Mouse (Mus musculus) lung, postnatal 36 days (tissue): ENCODE data around the gene Sparcl1.
A peak's percentile ranks its signal among the peaks of the same experiment; 100 is the strongest.

Experiments used
- DNase-seq: peaks from one replicate; pipeline ENCODE4 v3.0.0; 2022; ENCODE audit warnings: mixed read lengths

Sparcl1 gene

DNA sequence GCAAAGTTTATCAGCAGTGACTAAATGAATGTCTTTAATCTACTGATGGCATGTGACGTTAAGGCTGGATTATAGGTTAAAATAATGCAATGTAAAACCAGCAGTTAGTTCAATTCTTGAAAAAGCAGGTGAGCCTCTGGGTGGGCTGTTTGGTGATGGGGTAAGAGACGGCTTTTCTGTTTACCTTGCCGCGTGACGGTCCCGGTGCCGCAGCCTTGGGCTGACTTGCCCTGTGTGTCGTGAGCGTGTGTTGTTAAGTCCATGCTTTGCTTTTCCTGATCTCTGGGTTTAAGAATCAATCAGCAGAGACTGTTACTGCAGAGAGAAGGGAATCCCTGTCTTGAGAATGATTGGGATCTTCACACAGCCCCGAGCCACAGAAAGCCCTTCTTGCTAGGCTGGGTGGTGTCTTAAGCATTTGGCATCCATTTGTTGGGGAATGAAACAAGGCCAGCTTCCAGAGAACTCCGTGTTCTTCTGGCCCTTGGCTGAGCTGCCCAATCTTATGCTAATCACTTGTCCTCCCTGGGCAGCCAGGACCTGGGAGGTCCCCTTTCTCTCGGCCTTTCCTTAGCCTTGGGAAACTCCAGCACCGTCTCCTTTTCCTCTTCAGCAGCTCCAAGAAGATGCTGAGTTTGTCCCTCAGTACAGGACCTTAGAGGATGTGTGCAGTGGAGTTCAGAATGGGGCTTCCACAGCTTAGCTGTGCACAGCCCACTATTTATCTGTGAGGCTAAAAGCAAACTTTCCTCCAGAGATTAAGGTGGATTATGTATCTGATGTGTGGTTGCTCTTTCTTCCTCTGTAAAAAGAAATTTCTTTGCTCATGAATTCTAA is 51.4 kb downstream of the Sparcl1 start:
- no peak for DNase-seq

DNA sequence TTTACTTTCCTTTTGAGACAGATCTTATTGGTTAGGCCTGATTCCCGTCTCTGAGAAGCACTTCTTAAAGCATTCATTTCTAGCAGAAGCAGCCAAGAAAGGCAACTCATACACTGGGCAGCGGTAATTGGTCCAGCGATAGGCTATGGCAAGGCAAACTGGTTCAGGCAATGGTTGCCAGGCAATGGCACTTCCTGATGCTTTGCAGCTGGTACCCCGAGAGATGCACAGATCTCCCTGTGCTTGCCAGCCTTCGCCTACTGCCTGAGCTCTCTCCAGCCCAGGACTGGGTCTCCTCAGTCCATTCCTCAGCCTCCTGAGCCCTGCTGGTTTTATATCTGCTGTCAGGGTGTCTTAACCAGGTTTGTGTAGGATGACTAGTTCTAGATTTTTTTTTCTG is 53.1 kb downstream of the Sparcl1 start:
- DNase-seq = no peak

DNA sequence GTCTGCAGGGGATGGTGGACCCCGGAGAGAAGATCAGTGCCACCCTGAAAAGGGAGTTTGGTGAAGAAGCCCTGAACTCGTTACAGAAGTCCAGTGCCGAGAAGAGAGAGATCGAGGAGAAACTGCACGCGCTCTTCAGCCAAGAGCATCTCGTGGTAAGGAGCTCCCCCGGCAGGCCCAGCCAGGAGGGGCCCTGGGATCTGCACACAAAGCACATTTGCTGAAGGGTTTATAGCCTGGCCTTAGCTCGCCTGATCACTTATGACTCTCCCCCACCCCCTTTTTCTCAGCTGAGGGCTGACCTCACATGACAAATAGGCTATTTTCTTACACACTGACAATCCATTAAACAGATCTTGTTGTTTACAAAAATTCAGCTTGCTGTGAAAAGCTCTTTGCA is 53.9 kb downstream of the Sparcl1 start:
- DNase-seq = no peak

DNA sequence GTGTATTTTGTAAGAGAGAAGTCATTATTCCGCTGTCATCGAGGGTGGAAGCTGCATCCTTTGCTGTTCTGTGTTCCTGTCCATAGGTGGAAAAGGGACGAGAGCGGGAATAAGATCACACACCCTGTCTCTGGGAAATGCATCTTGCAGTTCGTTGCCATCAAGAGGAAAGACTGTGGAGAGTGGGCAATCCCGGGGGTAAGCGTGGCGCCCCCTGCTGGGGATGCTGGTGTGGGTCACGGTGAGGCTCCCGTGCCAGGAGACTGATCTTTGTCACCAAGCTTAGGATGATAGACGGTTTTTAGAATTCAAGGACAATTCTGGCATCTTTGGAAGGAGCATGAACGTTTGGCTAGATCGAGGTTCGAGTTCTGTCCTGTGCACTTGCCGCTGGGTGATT is 55.5 kb downstream of the Sparcl1 start:
- peak; percentile 65 for DNase-seq

DNA sequence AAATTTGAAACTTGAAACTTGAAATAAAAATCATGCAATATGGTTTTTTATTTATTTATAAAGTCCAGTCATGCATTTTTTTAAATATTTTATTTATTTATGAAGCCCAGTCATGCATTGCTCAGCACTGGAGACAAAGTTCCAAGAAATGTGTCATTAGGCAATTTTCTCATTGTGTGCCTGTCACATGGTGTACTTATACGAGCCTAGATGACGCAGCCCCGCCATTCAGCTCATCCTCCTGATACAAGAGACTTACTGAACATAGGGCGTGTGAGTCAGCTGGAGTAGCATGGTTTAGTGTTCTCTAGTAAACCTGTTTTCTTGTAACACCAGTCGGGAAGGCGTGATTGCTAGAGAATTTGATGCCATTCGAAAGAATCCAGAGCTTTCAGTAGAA is 57.2 kb downstream of the Sparcl1 start:
- no peak for DNase-seq

DNA sequence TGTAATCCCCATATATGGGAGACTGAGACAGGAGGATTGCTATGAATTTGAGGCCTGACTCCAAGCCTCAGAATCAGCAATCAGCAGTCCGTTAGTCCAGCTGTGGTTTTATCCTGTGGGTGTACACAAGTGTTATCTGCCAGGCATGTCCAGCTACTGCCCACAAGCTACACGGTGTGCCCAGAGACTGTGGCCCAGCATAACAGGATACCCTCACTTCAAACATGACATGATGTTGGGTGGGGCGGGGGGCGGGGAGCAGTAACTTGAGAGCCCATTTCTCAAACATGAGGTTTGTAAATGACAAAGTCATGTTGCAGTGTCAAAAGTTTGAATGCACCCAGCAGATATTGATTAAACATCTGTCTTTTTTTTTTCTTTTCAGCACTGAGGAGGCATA is 57.7 kb downstream of the Sparcl1 start:
- no peak for DNase-seq

DNA sequence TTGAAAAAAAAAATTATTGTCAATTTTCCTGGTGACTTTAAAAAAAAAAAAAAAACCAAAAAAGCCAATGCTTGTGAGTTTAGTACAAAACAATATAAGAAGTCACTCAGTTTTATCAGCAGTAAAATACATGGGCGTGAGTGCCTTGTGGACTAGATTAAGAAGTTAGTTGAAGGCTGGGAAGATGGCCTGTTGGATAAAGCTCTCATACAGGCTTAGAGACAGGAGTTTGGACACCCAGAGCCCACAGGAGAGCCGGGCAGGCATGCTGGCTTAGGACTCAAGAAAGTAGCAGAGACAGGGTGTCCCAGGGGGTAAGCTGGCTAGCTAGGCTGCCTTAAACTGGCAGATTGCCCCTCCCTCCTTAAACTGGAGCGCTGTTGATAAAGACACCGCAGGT is 58.6 kb downstream of the Sparcl1 start:
- no peak for DNase-seq

DNA sequence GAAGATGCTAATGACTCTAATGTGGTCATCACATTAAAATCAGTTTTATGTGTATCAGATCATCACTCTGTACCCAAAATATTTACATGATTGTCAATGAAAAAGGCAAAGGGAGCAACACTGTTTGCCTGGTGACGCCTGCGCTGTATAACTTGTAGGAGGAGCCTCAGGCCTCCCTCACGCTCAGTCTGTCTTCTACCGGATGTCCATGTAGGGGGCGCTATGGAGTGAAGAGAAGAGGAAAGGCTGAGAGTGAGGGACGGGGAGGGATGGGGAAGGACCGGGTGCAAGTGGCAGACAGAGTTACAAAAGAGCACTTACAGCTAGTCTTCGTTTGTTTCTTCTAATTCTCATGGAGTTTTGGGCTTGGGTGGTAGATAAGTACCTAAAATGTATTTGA is 60.6 kb downstream of the Sparcl1 start:
- DNase-seq = peak; percentile 50

DNA sequence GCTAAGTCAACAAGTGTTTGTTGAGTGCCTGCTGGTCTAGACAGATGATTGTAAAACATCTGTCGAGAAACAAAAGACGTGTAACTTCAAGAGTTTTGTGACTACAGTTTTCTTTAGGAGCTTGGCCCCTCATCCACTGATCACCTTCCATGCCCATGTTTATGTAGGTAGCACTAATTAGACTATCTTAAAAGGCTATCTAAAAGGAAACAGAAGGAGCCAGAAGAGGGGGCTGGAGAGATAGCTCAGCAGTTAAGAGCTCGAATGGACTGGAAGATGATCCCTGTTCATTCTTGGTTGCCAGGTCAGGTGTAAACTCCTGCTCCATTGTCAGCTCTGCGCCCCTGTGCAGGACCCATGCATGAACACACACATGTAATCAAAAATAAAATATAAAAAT is 65.4 kb downstream of the Sparcl1 start:
- DNase-seq = peak; percentile 36

DNA sequence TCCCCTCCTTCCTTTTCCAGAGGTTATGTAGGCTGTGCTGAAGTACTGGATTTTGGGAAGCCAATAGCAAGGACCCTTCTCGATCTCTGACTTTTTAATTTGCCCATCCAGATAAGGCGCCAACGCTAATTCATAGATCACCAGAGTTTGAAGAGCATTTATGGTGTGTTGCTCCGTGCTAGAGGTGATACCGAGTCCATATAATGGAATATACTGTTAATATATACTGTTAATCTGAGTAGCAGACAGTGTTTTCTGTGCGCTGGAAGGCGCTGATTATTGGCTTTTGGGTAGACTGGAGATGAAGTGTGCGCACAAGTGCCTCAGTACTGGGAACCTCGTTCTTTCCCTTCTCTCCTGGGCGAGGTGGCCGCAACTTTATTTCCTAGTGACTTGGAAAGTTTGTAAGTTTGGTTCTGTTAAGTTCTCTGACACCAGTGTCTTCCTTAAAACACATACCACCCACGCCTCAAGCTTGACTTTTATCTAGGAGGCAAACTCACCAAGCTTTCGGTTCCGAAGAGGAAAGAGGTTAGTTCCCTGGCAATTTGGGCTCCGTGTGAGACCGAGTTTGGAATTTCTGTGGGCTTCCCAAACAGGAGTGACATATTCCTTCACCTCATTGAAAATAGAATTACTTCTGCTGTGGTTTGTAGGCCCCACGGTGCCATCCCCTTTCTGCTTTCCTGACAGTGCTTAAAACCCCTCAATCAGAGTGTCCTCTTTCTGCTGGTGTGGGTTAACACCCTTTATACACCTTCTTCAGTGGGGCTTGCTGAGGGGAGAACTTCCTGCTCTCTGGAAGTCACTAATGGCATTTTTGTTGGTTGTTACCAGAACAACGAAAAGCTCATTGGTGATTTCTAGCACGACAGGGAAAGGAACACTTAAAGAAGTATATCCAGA is 66.1 kb downstream of the Sparcl1 start:
- peak; percentile 33 for DNase-seq

DNA sequence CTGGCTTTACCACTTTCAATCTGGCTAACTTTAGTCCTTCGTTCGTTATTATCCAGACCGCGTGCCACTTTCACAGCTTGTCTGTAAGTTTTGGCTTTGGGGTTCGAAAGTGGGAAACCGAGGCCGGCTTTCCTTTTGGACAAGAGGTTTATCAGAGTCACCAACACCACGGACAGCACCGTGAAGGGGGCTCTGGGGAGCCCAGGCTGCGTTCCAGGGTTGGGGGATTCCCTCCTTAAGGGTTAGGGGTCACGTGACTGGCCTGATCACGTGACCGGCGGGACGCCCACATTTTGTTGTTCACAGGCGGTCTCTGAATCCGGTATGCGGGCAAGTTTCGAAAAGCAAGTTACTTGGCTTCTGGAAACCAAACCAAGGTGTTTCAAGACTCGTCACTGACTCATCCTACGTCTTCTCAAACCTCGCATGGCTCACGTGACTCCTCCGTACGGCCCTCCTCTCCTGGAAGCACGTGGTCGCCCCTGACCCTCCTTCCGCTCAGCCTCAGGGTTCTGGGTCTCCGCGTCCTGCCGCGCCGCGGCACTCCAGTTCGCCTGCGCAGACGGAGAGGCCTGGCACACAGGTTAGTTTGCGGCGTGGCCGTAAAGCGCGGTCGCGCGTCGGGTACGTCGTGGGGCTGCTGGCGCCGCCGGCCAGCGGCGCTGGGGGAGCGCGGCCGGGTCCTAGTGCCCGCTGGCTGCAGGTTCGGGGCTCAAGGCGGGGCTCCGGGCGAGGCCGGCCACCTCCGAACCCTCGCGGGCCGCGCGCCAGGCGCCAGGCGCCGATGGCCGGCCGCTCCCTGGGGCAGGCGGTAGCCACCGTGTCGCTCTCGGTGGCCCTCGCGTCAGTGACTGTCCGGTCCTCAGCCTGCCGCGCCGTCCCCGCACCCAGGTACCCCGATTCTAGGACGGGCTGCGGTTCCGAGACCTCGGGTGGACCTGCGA is 67.0 kb downstream of the Sparcl1 start, which contains the start of gene Nudt9:
Gene Nudt9, plus strand, starts transcription at position 51 of the 944 bp plus-strand sequence.
- peak; percentile 99 for DNase-seq

DNA sequence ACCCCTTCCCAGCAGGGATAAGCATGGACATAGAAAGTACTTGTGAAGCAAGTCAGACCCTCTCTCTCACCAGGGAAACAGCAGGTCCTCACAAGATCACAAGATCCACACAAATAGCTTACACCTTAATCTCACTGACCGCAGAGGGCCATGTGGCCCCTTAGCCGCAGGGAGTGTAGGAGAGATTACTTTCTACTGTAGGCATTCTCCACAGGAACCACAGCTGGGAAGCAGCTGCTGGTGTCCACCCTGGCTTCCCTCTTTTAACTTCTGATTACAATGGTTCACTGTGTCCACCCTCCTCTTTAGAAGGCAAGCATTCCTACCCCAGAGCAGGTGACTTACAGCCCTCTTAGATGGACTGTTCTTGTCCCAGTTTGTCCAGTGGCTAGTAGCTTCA is 69.8 kb downstream of the Sparcl1 start:
- no peak for DNase-seq

DNA sequence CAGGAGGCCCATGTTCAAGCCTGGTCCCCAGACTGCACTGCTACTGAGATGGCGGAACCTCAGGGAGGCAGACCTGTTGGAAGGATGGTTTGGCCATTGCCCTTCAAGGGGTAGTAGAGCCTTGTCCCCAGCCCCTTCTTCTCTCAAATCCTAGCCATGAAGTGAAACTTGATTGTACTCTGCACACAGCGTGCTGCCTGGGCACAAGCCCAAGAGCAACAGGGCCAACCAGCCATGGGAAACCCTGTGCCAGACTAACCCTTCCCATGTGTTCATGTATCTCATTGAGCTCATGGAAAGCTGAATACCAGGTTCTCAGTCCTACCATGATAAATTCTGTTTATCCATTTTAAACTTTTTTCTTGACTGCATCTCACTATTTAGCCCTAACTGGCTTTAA is 70.6 kb downstream of the Sparcl1 start:
- DNase-seq = no peak

DNA sequence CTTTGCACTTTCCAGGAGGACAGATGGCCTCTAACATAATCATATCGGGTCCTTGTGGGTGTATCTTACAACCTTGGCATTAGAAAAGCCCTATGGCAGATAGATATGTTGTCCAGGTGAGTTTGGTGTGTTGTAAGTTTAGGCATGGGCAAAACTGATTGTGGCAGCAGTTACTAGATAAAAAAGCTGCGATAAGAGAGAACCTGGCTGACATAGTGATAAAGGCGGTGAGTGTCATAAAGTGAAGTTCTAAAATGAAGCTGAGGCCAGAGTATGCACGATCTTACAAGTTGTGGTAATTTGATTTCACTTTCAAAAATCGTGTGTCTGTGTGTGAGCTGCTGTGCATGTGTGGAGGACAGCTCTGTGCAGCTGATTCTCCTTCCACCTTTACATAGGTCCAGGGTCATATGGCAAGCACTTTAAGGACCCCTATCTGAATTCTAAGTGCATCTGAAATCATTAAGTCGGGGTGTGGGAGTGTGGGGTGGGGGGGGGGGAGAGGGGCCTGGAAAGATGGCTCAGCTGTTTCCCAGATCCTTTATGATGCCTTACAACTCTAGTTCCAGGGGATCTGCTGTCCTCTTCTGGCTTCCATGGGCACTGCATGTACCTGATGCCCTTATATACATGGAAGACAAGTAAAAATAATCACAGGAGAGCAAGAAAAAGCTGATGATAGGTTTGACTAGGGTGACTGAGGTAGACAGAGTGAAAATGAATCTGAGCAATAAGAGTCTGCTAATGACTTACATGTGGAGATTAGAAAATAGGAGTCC is 74.2 kb downstream of the Sparcl1 start:
- peak; percentile 87 for DNase-seq

DNA sequence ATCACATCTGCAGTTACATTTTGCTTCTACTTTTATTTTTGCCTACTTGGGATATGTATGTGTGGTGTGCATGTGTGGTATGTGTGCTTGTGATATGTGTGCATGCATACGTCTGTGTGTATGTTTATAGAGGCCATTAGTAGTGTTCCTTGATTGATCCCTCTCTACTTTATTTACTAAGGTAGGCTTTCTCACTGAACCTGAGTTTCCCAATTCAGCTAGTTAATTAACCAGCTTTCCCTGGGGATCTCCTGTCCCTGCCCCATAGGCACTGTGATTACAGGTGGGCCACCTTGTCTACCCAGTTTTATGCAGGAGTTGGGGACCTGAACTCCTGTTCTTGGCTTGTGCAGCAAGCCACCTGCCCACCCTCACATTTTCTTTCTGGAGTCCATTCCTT is 76.8 kb downstream of the Sparcl1 start:
- DNase-seq = no peak

DNA sequence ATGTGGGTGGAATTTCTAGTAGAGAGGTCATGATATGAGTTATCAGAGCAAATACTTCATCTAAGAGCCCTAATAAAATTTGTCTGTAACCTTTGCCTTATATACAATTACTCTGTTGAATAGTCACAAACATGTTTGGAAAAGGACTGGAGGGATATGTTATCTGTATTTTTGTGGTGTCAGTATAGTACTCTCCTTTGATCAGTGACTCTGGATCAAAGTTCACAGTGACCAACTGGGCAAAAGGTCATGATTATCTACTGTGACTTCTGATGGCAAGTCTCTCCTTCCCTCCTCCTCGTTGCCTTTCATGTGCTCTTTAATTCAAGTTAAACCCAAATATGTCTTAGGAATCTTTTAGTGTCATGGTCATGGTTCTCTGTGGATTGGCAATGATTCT is 77.7 kb downstream of the Sparcl1 start:
- DNase-seq = no peak

DNA sequence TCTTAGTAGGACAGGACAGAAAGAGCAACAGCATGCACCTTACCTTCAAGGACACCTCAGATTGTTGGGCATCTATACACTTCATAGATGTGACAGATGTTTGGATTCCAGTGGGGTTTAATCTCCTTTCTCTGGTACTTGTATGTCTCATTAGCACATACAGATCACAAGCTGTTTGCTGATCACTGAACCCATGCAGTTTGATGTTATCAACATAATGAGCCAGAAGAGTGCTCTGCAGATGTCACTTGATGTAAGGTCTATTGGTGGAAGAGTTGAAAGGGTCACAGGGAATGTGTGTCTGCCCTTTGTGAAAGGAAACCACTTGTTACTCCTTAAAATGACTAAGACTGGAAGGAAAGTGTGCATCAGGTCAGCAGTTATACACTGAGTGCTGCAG is 78.5 kb downstream of the Sparcl1 start:
- DNase-seq = no peak

DNA sequence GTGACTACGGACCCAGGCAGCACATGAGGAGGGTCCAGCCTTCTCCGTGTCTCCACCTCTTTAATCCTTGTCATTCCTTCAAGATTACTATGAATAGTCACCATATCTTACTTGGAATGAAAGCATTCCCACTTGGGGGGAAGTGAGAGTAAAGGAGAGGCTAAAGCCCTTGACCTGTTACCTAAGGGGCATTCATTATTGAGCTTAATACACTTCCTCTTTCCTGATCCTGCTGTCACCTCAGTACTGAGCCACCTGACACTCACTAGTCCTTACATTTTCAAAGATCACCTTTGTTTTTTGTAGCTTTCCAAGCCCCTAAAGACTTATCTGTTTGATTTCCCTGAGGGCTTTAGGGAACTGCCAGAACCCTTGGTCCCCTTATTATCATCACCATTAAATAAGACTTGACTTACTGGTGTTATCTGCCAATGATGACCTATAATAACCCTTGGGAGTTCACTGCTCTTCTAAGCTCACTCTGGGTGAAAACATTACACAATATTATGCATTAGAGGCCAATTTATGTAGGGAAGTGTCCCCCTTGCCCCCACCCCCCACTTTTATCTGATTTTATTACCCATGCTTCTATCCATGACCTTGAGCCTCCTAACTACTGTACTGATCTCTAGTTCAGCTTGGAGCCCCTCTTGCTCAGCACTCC is 81.0 kb downstream of the Sparcl1 start:
- no peak for DNase-seq
